Mouse (Mus musculus): ENCODE results near the gene Pkd1l2. TPM values are rescaled to one million over a fixed set of nuclear protein-coding genes. Genes with fewer than 3 reads are reported as not detected.

The Pkd1l2 gene
- polyA plus RNA-seq, 1 experiment from 2014 or later = not detected

GRCm38 (mm10) chr8:117050763-117051162 lies 31.5 kb downstream of the Pkd1l2 start:
- no peaks in the 10 kb centered on the region for H3K9me3 ChIP-seq
- no peaks in the 10 kb centered on the region for H3K36me3 ChIP-seq
- no peaks in the 10 kb centered on the region for H3K27me3 ChIP-seq (ENCODE audit: insufficient read depth, poor library complexity, severe bottlenecking)
- no peak for DNase-seq (ENCODE audit: low spot score)
- H3K4me3 ChIP-seq = no peak overlapping the region
- no peaks in the 10 kb centered on the region for H3K4me1 ChIP-seq (replicated peaks)
- no peak overlapping the region for H3K27ac ChIP-seq
- WGBS = 87% methylated on average over 9 of the region's 9 CpGs

GRCm38 (mm10) chr8:117049444-117049843 lies 32.8 kb downstream of the Pkd1l2 start:
- no peaks in the 10 kb centered on the region for H3K27me3 ChIP-seq (ENCODE audit: insufficient read depth, poor library complexity, severe bottlenecking)
- no peak for DNase-seq (ENCODE audit: low spot score)
- H3K36me3 ChIP-seq = no peaks in the 10 kb centered on the region
- no peak overlapping the region for H3K4me3 ChIP-seq
- H3K27ac ChIP-seq = no peak overlapping the region
- H3K9me3 ChIP-seq = no peaks in the 10 kb centered on the region
- WGBS = 69% methylated on average over 7 of the region's 7 CpGs
- H3K4me1 ChIP-seq (replicated peaks) = no peaks in the 10 kb centered on the region

GRCm38 (mm10) chr8:117043584-117043983 lies 38.7 kb downstream of the Pkd1l2 start:
- no peak overlapping the region for H3K4me3 ChIP-seq
- 86% methylated on average over 3 of the region's 3 CpGs for WGBS
- no peak for DNase-seq (ENCODE audit: low spot score)
- H3K9me3 ChIP-seq = no peaks in the 10 kb centered on the region
- peaks cover 13% of the 10 kb centered on the region for H3K4me1 ChIP-seq (replicated peaks)
- H3K36me3 ChIP-seq = no peaks in the 10 kb centered on the region
- H3K27me3 ChIP-seq (ENCODE audit: insufficient read depth, poor library complexity, severe bottlenecking) = no peaks in the 10 kb centered on the region
- no peak overlapping the region for H3K27ac ChIP-seq

- H3K4me3 ChIP-seq = no peak overlapping the region
- 54% methylated on average over 7 of the region's 7 CpGs for WGBS
- peaks cover 13% of the 10 kb centered on the region for H3K4me1 ChIP-seq (replicated peaks)
- no peak for DNase-seq (ENCODE audit: low spot score)
- no peaks in the 10 kb centered on the region for H3K27me3 ChIP-seq (ENCODE audit: insufficient read depth, poor library complexity, severe bottlenecking)
- no peaks in the 10 kb centered on the region for H3K36me3 ChIP-seq
- H3K9me3 ChIP-seq = no peaks in the 10 kb centered on the region
- no peak overlapping the region for H3K27ac ChIP-seq
These were observed 42.4 kb downstream of the Pkd1l2 start for GRCm38 (mm10) chr8:117039843-117040242.

DNA sequence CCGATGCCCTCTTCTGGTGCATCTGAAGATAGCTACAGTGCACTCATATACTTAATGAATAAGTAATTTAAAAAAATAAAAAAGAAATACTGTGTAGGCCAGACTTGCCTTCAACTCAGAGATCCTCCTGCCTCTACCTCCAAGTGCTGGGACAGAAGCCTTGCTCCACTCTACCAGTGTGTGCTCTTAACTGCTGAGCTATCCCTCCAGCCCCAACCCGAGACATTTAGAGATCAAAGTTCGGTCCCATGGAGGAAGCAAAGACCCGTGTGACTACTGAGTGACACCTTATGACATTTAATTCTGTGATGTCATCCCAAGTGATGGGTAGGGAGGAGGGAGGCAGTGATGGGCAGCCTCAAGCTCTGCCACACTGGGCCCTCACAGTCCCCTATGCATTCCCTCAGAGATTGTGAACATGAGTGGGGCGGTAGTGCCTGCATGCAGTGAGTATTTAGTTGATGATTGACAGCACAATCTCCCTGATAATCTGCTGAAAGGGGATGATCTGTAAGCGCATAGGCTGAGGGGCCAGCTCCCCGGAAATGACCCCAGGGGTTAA lies 44.8 kb downstream of the Pkd1l2 start:
- Histone ChIP-seq H3K4me3 (no peak overlapping the region), H3K4me1 (replicated peaks) (peaks cover 13% of the 10 kb centered on the region), H3K27me3 (ENCODE audit: insufficient read depth, poor library complexity, severe bottlenecking) (no peaks in the 10 kb centered on the region), H3K9me3 (no peaks in the 10 kb centered on the region), H3K36me3 (no peaks in the 10 kb centered on the region), H3K27ac (no peak overlapping the region)
- DNase-seq (ENCODE audit: low spot score) = no peak
- 89% methylated on average over 7 of the region's 7 CpGs for WGBS

DNA sequence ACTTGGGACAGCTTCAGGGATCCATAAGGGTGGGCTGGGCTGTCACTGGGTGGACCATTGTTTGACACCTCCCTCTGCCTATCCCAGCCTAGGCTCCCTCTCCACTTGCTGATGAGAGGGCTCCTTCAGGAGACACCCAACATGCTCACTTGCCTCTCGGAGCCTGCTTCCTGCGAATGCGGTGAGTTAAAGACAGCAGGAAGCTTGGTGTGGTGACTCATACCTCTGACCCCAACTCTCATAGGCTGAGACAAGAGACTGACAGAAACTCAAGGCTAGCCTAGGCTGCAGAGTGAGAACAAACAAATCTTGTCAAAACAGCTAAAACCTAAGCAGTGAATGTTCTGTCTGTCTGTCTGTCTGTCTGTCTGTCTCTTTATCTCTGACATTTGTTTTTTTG lies 48.9 kb downstream of the Pkd1l2 start:
- DNase-seq (ENCODE audit: low spot score) = no peak
- H3K4me1 ChIP-seq (replicated peaks) = peaks cover 3% of the 10 kb centered on the region; the same call in 1 of the 2 replicates
- no peak overlapping the region for H3K27ac ChIP-seq
- H3K36me3 ChIP-seq = no peaks in the 10 kb centered on the region
- H3K4me3 ChIP-seq = no peak overlapping the region
- WGBS = 84% methylated on average over 3 of the region's 3 CpGs
- H3K27me3 ChIP-seq (ENCODE audit: insufficient read depth, poor library complexity, severe bottlenecking) = no peaks in the 10 kb centered on the region
- H3K9me3 ChIP-seq = no peaks in the 10 kb centered on the region

- H3K27ac ChIP-seq = no peak overlapping the region
- 0 out of 2 replicates have a peak, but pooled peaks cover 3% of the 10 kb centered on the region for H3K4me1 ChIP-seq (replicated peaks)
- no peak for DNase-seq (ENCODE audit: low spot score)
- 87% methylated on average over 8 of the region's 8 CpGs for WGBS
- no peaks in the 10 kb centered on the region for H3K9me3 ChIP-seq
- no peaks in the 10 kb centered on the region for H3K27me3 ChIP-seq (ENCODE audit: insufficient read depth, poor library complexity, severe bottlenecking)
- H3K36me3 ChIP-seq = no peaks in the 10 kb centered on the region
- no peak overlapping the region for H3K4me3 ChIP-seq
These were observed 49.6 kb downstream of the Pkd1l2 start for GRCm38 (mm10) chr8:117032609-117033008.

GRCm38 (mm10) chr8:117031476-117031875 lies 50.8 kb downstream of the Pkd1l2 start:
- Histone ChIP-seq H3K36me3 (no peaks in the 10 kb centered on the region), H3K27me3 (ENCODE audit: insufficient read depth, poor library complexity, severe bottlenecking) (no peaks in the 10 kb centered on the region), H3K4me1 (replicated peaks) (0 out of 2 replicates have a peak, but pooled peaks cover 3% of the 10 kb centered on the region), H3K4me3 (no peak overlapping the region), H3K27ac (no peak overlapping the region), H3K9me3 (no peaks in the 10 kb centered on the region)
- 76% methylated on average over 6 of the region's 6 CpGs for WGBS
- DNase-seq (ENCODE audit: low spot score) = no peak

DNA sequence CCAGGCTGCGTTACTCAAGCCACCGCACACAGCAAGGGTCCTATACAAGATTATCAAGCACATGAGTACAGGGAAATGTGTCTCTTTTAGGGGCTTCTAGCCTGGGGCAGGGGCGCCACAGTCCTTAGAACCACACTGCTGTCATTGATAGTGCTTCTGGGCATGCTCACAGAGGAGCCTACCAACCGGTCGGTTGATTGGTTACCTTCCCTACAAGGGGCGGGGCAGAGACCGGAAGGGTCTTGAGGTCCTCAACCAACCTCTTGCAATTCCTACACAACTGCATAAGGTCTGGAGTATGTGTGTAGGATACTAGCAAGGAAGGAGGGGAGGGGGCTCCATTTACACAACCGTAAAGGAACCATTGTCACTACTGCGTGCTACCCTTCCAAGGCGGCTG lies 53.6 kb downstream of the Pkd1l2 start:
- Histone ChIP-seq H3K4me3 (no peak overlapping the region), H3K4me1 (replicated peaks) (0 out of 2 replicates have a peak, but pooled peaks cover 3% of the 10 kb centered on the region), H3K9me3 (no peaks in the 10 kb centered on the region), H3K36me3 (no peaks in the 10 kb centered on the region), H3K27ac (no peak overlapping the region), H3K27me3 (ENCODE audit: insufficient read depth, poor library complexity, severe bottlenecking) (no peaks in the 10 kb centered on the region)
- no peak for DNase-seq (ENCODE audit: low spot score)
- 88% methylated on average over 10 of the region's 10 CpGs for WGBS

GRCm38 (mm10) chr8:117027601-117028000 lies 54.6 kb downstream of the Pkd1l2 start:
- H3K9me3 ChIP-seq = no peaks in the 10 kb centered on the region
- 87% methylated on average over 5 of the region's 5 CpGs for WGBS
- no peaks in the 10 kb centered on the region for H3K36me3 ChIP-seq
- no peak for DNase-seq (ENCODE audit: low spot score)
- 0 out of 2 replicates have a peak, but pooled peaks cover 9% of the 10 kb centered on the region for H3K4me1 ChIP-seq (replicated peaks)
- H3K4me3 ChIP-seq = no peak overlapping the region
- H3K27ac ChIP-seq = no peak overlapping the region
- no peaks in the 10 kb centered on the region for H3K27me3 ChIP-seq (ENCODE audit: insufficient read depth, poor library complexity, severe bottlenecking)

DNA sequence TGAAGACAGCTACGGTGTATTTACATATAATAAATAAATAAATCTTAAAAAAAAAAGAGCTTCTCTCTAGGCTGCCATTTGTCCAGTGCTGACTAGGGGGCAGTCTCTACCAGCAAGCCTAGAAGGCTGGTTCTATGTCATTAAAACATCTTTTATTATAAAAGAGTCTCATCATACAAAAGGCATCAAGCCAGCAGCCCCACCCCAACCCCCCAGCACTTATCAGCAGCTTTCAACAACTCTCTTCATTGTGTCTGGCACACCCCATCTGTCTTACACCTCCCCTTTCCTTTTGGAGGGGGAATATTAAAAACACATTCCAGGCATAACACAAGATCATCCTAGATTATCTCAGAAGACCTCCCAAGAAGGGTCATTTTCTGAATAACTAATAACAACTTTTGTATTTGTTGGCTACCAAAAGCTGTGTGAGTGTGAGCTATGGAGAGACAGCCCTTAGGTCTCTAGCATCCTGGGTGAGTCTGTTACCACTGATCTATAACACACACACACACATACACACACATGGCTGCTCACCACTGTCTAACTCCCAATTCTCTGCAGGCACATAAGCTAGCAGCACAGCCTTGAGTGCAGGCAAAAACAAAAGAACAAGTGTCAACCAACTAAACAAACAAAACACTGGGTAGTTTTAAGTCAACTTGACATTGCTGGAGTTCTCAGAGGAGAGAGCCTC lies 59.8 kb downstream of the Pkd1l2 start:
- H3K4me3 ChIP-seq = no peak overlapping the region
- 90% methylated on average over 1 of the region's 1 CpGs for WGBS
- no peaks in the 10 kb centered on the region for H3K9me3 ChIP-seq
- peaks cover 6% of the 10 kb centered on the region; the same call in 1 of the 2 replicates for H3K27me3 ChIP-seq (ENCODE audit: insufficient read depth, poor library complexity, severe bottlenecking)
- no peaks in the 10 kb centered on the region for H3K36me3 ChIP-seq
- no peak overlapping the region for H3K27ac ChIP-seq
- H3K4me1 ChIP-seq (replicated peaks) = peaks cover 9% of the 10 kb centered on the region; the same call in 1 of the 2 replicates
- no peak for DNase-seq (ENCODE audit: low spot score)

GRCm38 (mm10) chr8:117019323-117020275 lies 62.6 kb downstream of the Pkd1l2 start:
- no peak for DNase-seq (ENCODE audit: low spot score)
- Histone ChIP-seq H3K27me3 (ENCODE audit: insufficient read depth, poor library complexity, severe bottlenecking) (peaks cover 27% of the 10 kb centered on the region; the same call in 1 of the 2 replicates), H3K27ac (no peak overlapping the region), H3K36me3 (no peaks in the 10 kb centered on the region), H3K4me1 (replicated peaks) (peaks cover 9% of the 10 kb centered on the region; the same call in 1 of the 2 replicates), H3K9me3 (no peaks in the 10 kb centered on the region), H3K4me3 (no peak overlapping the region)
- 88% methylated on average over 18 of the region's 18 CpGs for WGBS
